Mouse (Mus musculus) embryonic facial prominence, embryonic 12.5 days (tissue): ENCODE measurements at regions not wholly inside any gene's neighbourhood (a gene's known extent, or its start where the extent isn't known, plus 50 kb on each side); places are given as distances from the start of the nearest gene placed in this dataset.
A peak's percentile ranks its signal among the peaks of the same experiment; 100 is the strongest.

Source experiments
- ATAC-seq: fragments of 200-750 bp; cut with Nextera tagmentation; 2 replicates; pipeline ENCODE4 v1.8.0; 2017; ENCODE audit not compliant: insufficient number of reproducible peaks, insufficient read depth, low FRiP score, low TSS enrichment
- H3K27ac ChIP-seq: fragments of 300-500 bp; sonication (generic); 2 replicates; pipeline ENCODE4 v1.5.1; 2016; ENCODE audit warnings: mild to moderate bottlenecking
- H3K27me3 ChIP-seq: fragments of 300-500 bp; sonication (generic); 2 replicates; pipeline ENCODE4 v1.6.1; 2016; ENCODE audit warnings: mild to moderate bottlenecking, moderate library complexity
- H3K36me3 ChIP-seq: fragments of 300-500 bp; sonication (generic); 2 replicates; pipeline ENCODE4 v1.6.1; 2016; ENCODE audit warnings: mild to moderate bottlenecking
- H3K4me1 ChIP-seq: fragments of 300-500 bp; sonication (generic); 2 replicates; pipeline ENCODE4 v1.6.1; 2016
- H3K4me2 ChIP-seq: fragments of 300-500 bp; sonication (generic); replicated peaks from 2 replicates; pipeline ENCODE4 v1.6.1; 2016; ENCODE audit warnings: mild to moderate bottlenecking, moderate library complexity
- H3K4me3 ChIP-seq: fragments of 300-500 bp; sonication (generic); 2 replicates; pipeline ENCODE4 v1.5.1; 2016; ENCODE audit warnings: mild to moderate bottlenecking
- H3K9ac ChIP-seq: fragments of 300-500 bp; sonication (generic); 2 replicates; pipeline ENCODE4 v1.6.1; 2016; ENCODE audit warnings: mild to moderate bottlenecking, moderate library complexity
- H3K9me3 ChIP-seq: fragments of 300-500 bp; sonication (generic); 2 replicates; pipeline ENCODE4 v1.6.1; 2016; ENCODE audit warnings: mild to moderate bottlenecking, moderate library complexity
- WGBS: fragments of 180-500 bp; shearing (Covaris S2); methylation state at CpG from one replicate; pipeline ENCODE4 v1.1.7; 2016; 5-methylcytosine and 5-hydroxymethylcytosine counted together

- Histone ChIP-seq H3K36me3 (no peaks in the 10 kb centered on the region), H3K27me3 (no peaks in the 10 kb centered on the region), H3K27ac (peak overlapping the region; percentile 69; the same call in 1 of the 2 replicates), H3K4me1 (peaks cover 21% of the 10 kb centered on the region), H3K4me3 (no peak overlapping the region), H3K9ac (no peak overlapping the region), H3K4me2 (no peak overlapping the region), H3K9me3 (no peaks in the 10 kb centered on the region)
- no peak for ATAC-seq
- 63% methylated on average over 6 of the region's 6 CpGs for WGBS
These were observed 218.8 kb upstream of the Marcks start for GRCm38 (mm10) chr10:37357304-37358060.

- Histone ChIP-seq H3K27ac (no peak overlapping the region), H3K4me3 (no peak overlapping the region), H3K27me3 (no peaks in the 10 kb centered on the region), H3K4me1 (no peaks in the 10 kb centered on the region), H3K4me2 (no peak overlapping the region), H3K36me3 (no peaks in the 10 kb centered on the region), H3K9ac (no peak overlapping the region), H3K9me3 (no peaks in the 10 kb centered on the region)
- no peak for ATAC-seq
- WGBS: 77% methylated on average over 1 of the region's 1 CpGs
These were observed 210.5 kb upstream of the Marcks start for GRCm38 (mm10) chr10:37349261-37349660.

DNA sequence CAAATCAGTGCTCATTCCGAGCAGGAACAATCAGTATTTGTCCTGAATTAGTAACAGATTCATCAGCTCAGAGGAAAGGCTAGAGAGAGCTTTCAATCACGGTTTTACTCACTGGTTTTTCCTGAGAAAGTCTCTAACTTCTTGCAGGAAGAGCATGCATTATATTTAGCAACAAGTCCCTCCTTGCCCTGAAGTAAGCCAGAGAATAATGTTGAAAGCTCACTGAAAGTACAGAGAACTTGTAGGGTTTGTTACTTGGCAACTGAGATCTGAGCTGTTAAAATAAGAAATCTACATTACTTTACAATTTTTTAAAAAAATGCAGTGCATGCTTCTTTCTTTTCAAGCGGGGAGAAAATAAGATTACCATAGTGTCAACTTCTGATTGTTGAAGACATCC is 209.7 kb upstream of the Marcks start:
- no peaks in the 10 kb centered on the region for H3K27me3 ChIP-seq
- H3K4me2 ChIP-seq: no peak overlapping the region
- no peak overlapping the region for H3K9ac ChIP-seq
- no peaks in the 10 kb centered on the region for H3K4me1 ChIP-seq
- H3K9me3 ChIP-seq: no peaks in the 10 kb centered on the region
- no peak overlapping the region for H3K4me3 ChIP-seq
- no peak for ATAC-seq
- 0 out of 2 replicates have a peak overlapping the region, but pooled peaks have one; percentile 30 for H3K27ac ChIP-seq
- H3K36me3 ChIP-seq: no peaks in the 10 kb centered on the region
- WGBS: 31% methylated on average over 3 of the region's 3 CpGs

DNA sequence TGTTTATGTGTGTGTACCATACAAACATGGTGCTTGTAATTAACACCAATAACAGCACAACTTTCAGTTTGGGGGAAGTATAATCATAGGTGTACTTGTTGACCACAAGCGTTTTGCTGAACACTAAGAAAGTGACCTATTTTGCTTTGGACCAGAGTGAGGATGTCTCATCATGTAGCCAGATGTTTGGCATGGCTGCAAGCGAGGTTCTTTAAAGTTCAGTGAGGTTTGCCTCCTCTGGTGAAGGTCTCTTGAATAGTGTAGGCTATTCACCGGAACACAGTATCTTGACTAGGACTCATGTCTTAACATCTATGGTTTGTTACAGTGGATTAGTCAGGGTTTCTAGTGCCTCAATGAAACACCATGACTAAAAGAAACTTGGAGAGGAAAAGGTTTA is 208.9 kb upstream of the Marcks start:
- ATAC-seq: no peak
- Histone ChIP-seq H3K4me1 (no peaks in the 10 kb centered on the region), H3K27me3 (no peaks in the 10 kb centered on the region), H3K9me3 (no peaks in the 10 kb centered on the region), H3K9ac (no peak overlapping the region), H3K36me3 (no peaks in the 10 kb centered on the region), H3K4me2 (no peak overlapping the region), H3K4me3 (no peak overlapping the region), H3K27ac (no peak overlapping the region)
- 83% methylated on average over 3 of the region's 3 CpGs for WGBS

DNA sequence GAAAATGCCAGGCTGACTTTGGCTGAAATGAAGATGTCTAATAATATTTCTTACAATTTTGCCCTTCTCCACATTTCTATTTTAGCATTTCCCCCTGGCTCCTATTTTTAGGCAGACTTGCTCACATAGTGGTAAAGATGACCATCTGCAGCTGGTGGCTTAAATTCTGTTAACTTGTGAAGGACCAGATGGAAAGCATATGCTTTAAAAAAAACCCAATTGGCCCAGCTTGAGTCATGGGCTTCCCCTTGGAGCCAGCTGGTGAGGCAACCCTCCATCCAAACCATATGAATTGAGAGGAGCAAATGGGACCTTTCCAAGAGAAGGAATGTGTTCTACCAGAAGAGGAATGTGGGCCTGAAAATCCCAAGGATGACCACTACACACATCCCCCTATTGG is 204.0 kb upstream of the Marcks start:
- Histone ChIP-seq H3K4me1 (no peaks in the 10 kb centered on the region), H3K27ac (no peak overlapping the region), H3K4me2 (no peak overlapping the region), H3K9ac (no peak overlapping the region), H3K9me3 (no peaks in the 10 kb centered on the region), H3K4me3 (no peak overlapping the region), H3K27me3 (no peaks in the 10 kb centered on the region), H3K36me3 (no peaks in the 10 kb centered on the region)
- no peak for ATAC-seq

DNA sequence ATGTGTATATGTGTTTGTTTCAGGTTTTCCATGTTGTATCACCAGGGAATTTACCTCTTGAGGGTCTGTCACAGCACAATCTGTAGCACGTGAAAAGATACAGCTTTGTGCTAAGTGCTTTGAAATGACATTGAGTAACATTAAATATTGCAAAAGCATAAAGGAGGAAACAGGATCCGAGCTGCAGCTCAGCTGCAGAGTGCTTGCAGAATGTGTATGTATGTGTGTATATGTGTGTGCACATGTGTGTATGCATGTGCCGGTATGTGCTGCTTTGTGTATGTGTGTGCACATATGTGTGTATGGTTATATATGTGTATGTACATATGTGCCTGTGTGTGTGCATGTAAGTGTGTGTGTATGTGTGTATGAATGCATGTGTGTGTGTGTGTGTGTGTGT is 200.9 kb upstream of the Marcks start:
- no peaks in the 10 kb centered on the region for H3K27me3 ChIP-seq
- no peak overlapping the region for H3K27ac ChIP-seq
- no peaks in the 10 kb centered on the region for H3K9me3 ChIP-seq
- no peak overlapping the region for H3K9ac ChIP-seq
- H3K4me1 ChIP-seq: no peaks in the 10 kb centered on the region
- no peaks in the 10 kb centered on the region for H3K36me3 ChIP-seq
- 91% methylated on average over 3 of the region's 3 CpGs for WGBS
- no peak overlapping the region for H3K4me3 ChIP-seq
- H3K4me2 ChIP-seq: no peak overlapping the region
- no peak for ATAC-seq

GRCm38 (mm10) chr10:37338073-37338912 is 199.6 kb upstream of the Marcks start:
- H3K4me3 ChIP-seq: no peak overlapping the region
- ATAC-seq: no peak
- no peaks in the 10 kb centered on the region for H3K27me3 ChIP-seq
- H3K4me1 ChIP-seq: no peaks in the 10 kb centered on the region
- H3K27ac ChIP-seq: no peak overlapping the region
- H3K9me3 ChIP-seq: no peaks in the 10 kb centered on the region
- H3K9ac ChIP-seq: no peak overlapping the region
- no peak overlapping the region for H3K4me2 ChIP-seq
- H3K36me3 ChIP-seq: no peaks in the 10 kb centered on the region
- 69% methylated on average over 4 of the region's 4 CpGs for WGBS

DNA sequence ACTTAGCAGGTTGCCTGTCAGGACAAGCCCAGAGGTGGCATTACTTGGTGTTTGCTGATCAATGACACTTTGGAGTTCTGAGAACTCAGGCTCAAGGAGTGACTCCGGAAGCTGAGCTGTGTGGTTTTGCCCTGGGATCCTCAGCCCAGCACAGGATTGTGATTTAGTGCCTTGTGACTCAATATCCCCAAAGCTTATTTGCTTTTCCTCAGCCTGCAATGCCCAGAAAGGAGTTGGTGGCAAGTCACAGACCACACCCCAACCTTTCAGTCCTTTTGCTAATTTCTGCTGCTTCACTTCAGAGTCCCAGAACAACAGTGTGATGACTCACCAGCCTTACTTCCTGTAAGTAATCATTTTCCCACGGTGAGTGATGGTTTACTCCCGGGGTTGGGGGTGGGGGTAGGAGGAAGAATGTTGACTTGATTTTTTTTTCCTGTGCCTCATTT is 198.5 kb upstream of the Marcks start:
- Histone ChIP-seq H3K27ac (no peak overlapping the region), H3K4me3 (no peak overlapping the region), H3K4me2 (no peak overlapping the region), H3K36me3 (no peaks in the 10 kb centered on the region), H3K4me1 (no peaks in the 10 kb centered on the region), H3K27me3 (no peaks in the 10 kb centered on the region), H3K9me3 (no peaks in the 10 kb centered on the region), H3K9ac (no peak overlapping the region)
- ATAC-seq: no peak
- WGBS: 24% methylated on average over 3 of the region's 3 CpGs

- no peak for ATAC-seq
These were observed 196.4 kb upstream of the Marcks start for GRCm38 (mm10) chr10:37335148-37335547.

DNA sequence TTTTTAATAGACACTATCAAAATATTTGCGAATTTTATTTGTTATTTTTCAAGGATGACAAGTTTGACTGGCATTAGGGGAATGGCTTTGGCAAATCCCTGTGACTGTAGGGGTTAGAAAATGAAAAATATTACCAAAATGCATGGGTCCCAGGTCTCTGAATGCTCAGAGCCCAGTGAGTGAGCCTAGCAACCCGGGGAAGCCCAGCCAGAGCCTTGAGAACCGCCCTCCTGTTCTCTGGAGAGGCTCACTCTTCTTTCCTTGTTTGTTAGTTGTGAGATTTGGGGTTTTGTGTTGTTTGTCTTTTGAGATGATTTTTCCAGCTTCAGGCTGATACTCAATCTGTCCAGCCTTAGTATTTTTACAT is 187.4 kb upstream of the Marcks start:
- Histone ChIP-seq H3K27me3 (no peaks in the 10 kb centered on the region), H3K36me3 (no peaks in the 10 kb centered on the region), H3K4me3 (no peak overlapping the region), H3K9ac (no peak overlapping the region), H3K4me2 (no peak overlapping the region), H3K9me3 (no peaks in the 10 kb centered on the region), H3K4me1 (no peaks in the 10 kb centered on the region), H3K27ac (no peak overlapping the region)
- ATAC-seq: no peak
- WGBS: 70% methylated on average over 3 of the region's 3 CpGs

More at GRCm38 (mm10) chr10:37335148-37335547, 196.4 kb upstream of the Marcks start:
- Histone ChIP-seq H3K4me1 (no peaks in the 10 kb centered on the region), H3K4me2 (no peak overlapping the region), H3K27me3 (no peaks in the 10 kb centered on the region), H3K9ac (no peak overlapping the region), H3K4me3 (no peak overlapping the region), H3K9me3 (no peaks in the 10 kb centered on the region), H3K36me3 (no peaks in the 10 kb centered on the region), H3K27ac (no peak overlapping the region)
- WGBS: 81% methylated on average over 3 of the region's 3 CpGs

DNA sequence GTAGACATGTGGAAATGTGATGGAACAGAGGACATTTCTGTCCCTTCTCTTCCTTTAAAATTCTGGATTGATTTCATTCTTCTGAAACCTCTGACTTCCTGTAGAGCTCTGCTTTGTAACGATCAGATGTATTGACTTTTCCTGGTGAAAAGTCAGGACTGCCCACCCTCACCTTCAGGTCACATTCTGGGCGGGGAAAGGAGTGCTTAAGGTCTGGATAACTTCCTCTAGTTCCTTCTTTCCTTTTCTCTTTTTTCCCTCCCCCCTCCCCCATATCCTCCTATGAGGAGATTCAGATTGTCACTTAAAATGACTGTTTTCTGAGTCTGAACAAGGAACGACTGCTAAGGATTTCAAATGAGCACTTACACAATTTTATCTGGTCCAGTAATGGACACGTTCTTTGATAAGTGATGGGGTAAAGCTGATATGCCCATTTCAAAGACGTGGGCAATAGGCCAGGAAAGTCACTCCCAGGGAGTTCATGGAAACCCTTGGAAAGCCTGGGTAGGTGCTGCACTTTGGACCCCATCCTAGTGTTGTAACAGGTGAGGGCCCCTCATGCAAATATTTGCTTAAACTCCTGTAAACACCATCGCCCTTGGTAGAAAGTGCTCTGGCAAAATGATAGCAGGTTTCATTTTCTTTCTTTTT is 186.9 kb upstream of the Marcks start:
- no peaks in the 10 kb centered on the region for H3K27me3 ChIP-seq
- no peak overlapping the region for H3K4me2 ChIP-seq
- no peaks in the 10 kb centered on the region for H3K4me1 ChIP-seq
- H3K9ac ChIP-seq: no peak overlapping the region
- H3K9me3 ChIP-seq: no peaks in the 10 kb centered on the region
- H3K4me3 ChIP-seq: no peak overlapping the region
- no peak overlapping the region for H3K27ac ChIP-seq
- no peaks in the 10 kb centered on the region for H3K36me3 ChIP-seq
- ATAC-seq: no peak
- 59% methylated on average over 6 of the region's 6 CpGs for WGBS

- H3K4me3 ChIP-seq: no peak overlapping the region
- no peak for ATAC-seq
- no peaks in the 10 kb centered on the region for H3K4me1 ChIP-seq
- H3K9ac ChIP-seq: no peak overlapping the region
- no peaks in the 10 kb centered on the region for H3K36me3 ChIP-seq
- no peak overlapping the region for H3K4me2 ChIP-seq
- no peaks in the 10 kb centered on the region for H3K9me3 ChIP-seq
- no peaks in the 10 kb centered on the region for H3K27me3 ChIP-seq
- H3K27ac ChIP-seq: no peak overlapping the region
- 50% methylated on average over 1 of the region's 1 CpGs for WGBS
These were observed 185.0 kb upstream of the Marcks start for GRCm38 (mm10) chr10:37323689-37324088.
